Mouse (Mus musculus): Measurements from ENCODE around the gene Serpinb9f. TPM values are rescaled to one million over a fixed set of nuclear protein-coding genes. Genes with fewer than 3 reads are reported as not detected.
"Not testable (repeated sequence)": the region's sequence is repeated elsewhere in the genome, so short reads cannot be mapped to it uniquely, and the experiment has no call there.

The Serpinb9f gene
- polyA plus RNA-seq (2015; fragmentation: Nextera tagmentation; extraction: Ambion mirVana): not detected in 2 replicates

DNA sequence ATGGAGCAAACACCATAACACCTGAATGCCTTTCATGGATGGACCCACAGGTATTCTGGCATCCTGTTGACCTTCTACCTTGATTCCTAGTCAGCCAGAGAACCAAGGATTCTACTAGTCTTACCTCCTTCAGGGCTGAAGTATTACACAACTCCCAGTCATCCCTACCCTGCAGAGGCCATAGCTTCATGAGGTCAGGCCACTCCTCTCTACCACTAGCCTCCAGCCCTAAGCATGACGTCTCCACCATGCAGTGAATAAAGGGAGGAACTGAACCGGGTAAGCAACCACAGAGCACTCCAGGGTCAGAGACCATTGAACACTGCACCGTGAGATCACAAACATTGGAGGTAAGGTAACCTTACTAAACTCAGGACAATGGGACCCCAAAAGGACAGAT is at the start of gene Serpinb9f:
TSS of gene Serpinb9f (plus strand) at position 301 of the 400 bp plus-strand sequence.
- WGBS: 91% methylated on average over 3 of the region's 3 CpGs
- not testable (repeated sequence) for H3K4me3 ChIP-seq (replicated peaks); H3K4me1 ChIP-seq; H3K36me3 ChIP-seq; H3K27me3 ChIP-seq (replicated peaks); H3K9me3 ChIP-seq (replicated peaks); H3K9ac ChIP-seq (replicated peaks); ATAC-seq (ENCODE audit: low FRiP score); H3K4me2 ChIP-seq; H3K27ac ChIP-seq (replicated peaks)

DNA sequence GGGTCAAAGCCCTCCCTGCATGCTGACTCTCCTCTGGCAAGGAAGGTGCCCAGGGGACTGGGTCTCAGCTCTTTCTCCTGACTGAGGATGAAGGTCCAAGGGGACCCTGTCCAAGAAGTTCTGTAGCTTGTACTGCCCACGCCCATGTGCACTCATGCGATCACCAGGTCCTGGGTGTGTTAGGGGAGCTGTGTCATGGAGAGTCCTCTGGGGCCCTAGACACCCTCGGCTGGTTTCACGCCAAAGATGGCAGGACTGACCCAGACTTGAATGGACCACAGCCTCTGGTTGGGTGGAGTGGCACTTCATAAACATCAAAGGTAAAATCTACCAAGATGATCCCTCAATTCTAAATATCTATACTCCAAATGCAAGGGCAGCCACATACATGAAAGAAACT is 15.2 kb upstream of the Serpinb9f start:
- H3K4me3 ChIP-seq (replicated peaks); H3K9me3 ChIP-seq (replicated peaks); H3K27ac ChIP-seq (replicated peaks); ATAC-seq (ENCODE audit: low FRiP score); H3K9ac ChIP-seq (replicated peaks); H3K4me1 ChIP-seq; H3K27me3 ChIP-seq (replicated peaks); H3K4me2 ChIP-seq; H3K36me3 ChIP-seq: not testable (repeated sequence)
- 97% methylated on average over 4 of the region's 4 CpGs for WGBS

DNA sequence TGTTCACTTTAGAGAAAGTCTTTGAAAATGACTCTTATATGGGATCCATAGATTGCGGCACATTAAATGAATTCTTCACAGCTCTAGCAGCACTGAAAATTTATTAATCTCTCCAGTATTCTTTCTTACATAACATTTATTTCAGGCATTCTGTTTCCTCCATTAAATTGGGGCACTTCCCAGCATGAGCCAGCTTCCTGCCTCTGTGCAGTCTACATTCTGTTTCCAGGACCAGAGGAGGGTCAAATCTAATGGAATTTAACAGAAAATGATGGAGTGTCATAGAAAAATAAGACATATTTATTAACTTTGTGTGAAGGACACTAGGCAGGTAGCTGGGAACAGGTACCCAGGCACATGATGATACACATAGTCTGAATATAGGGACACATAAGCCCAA is 32.8 kb downstream of the Serpinb9f start:
- not testable (repeated sequence) for H3K9ac ChIP-seq (replicated peaks); ATAC-seq (ENCODE audit: low FRiP score); H3K36me3 ChIP-seq; H3K9me3 ChIP-seq (replicated peaks); H3K4me1 ChIP-seq; H3K4me3 ChIP-seq (replicated peaks); H3K27me3 ChIP-seq (replicated peaks); H3K27ac ChIP-seq (replicated peaks); H3K4me2 ChIP-seq
- WGBS: 100% methylated on average over 1 of the region's 1 CpGs

Other genes with a start within 250 kb of the Serpinb9f start
- 37.2 and 42.1 TPM in 2 replicates for gene Serpinb1b, start 245.5 kb upstream of the Serpinb9f start, polyA plus RNA-seq (2015; fragmentation: Nextera tagmentation; extraction: Ambion mirVana)
- gene Serpinb9c, start 164.3 kb upstream of the Serpinb9f start, polyA plus RNA-seq (2015; fragmentation: Nextera tagmentation; extraction: Ambion mirVana): not detected in 2 replicates
- not detected in 2 replicates for gene Serpinb9d, start 131.1 kb upstream of the Serpinb9f start, polyA plus RNA-seq (2015; fragmentation: Nextera tagmentation; extraction: Ambion mirVana)
- not detected in 2 replicates for gene Serpinb9e, start 74.5 kb upstream of the Serpinb9f start, polyA plus RNA-seq (2015; fragmentation: Nextera tagmentation; extraction: Ambion mirVana)
- not detected in 2 replicates for gene Gm11397, start 71.7 kb downstream of the Serpinb9f start, polyA plus RNA-seq (2015; fragmentation: Nextera tagmentation; extraction: Ambion mirVana)
- gene Serpinb9g, start 160.7 kb downstream of the Serpinb9f start, polyA plus RNA-seq (2015; fragmentation: Nextera tagmentation; extraction: Ambion mirVana): not detected in 2 replicates